Mouse (Mus musculus) liver, embryonic 14.5 days (tissue): Measurements from ENCODE around the gene Med27.

Experiments used
- CTCF ChIP-seq: IDR thresholded peaks from 2 replicates; pipeline ENCODE4 v1.5.1; 2016; ENCODE audit warnings: antibody characterized with exemption, low read depth, control low read depth
- EP300 ChIP-seq: IDR thresholded peaks from 2 replicates; pipeline ENCODE4 v1.6.1; 2016; ENCODE audit warnings: antibody characterized with exemption, low read depth

DNA sequence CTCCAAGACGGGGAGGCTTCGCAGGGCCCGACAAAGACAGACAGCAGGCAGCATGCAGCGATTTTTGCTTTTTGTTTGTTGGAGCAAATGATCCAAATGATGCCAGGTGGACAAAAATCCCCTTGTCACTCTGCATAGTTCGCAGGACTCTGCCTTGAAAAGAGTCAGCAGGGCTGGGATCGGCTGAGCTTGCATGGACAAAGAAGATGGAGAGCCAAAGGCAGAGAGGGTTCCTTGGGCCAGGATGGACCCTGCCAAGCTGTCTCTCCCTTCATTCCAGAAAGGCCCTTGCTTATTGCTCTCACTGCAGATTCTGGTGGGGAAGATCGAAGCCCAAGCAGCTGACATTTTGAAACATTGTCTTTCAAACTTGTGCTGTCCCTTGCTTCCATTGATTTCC, 64.3 kb downstream of the Med27 start:
- TF ChIP-seq CTCF (no peak), EP300 (no peak)
